Mouse (Mus musculus): ENCODE measurements around the gene Lexm.

Lexm gene

DNA sequence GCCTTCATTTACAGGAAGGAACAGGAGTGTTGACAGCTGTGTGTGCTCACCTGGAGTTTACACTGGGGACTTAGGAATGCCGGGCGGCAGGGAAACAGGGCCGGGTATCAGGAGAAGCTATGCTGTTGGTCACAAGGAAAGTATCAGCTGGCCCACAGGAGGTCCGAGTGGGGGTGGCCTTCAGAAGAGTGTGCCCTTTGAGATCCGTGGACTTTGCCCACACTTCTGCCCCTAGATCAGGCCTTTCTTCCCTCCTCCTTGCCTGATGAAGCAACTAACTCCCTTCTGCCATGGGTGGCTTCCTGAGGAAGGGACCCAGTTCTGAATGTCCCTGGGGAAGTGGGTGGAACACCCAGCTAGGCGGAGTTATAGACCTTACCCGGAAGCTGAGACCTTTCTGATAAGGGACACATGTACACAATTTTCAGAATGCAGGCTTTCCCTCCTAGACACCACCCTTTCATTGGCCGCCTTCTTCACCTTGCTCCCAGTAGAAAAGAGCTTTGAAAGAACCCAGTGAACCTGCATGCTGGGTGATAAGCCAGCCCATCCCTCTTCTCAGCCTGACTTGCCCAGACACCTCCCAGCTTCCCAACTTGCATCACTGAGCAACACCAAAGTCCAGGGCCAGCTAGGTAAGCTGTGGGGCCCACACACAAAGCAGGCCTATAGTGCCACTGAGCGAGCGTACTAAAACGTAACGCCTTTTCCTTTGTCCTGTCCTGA lies 34.5 kb downstream of the Lexm start:
- DNase-seq (ENCODE audit: low spot score), result no peak

DNA sequence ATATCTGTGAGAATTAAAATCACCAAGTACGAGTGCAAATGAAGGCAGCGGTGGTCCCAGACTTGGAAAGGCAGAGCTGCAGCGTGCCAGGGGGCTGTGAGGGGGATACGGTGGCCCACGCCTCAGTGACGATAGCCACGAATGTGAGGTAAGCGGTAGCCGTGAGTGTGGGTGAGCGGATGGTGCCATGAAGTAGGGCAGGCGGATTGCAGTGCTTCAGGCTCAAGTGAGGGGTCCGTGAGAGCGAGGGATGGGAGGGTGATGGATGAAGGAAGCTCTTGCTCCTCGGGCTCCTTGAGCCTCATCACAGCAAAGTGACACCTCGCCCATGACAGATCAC lies 35.2 kb downstream of the Lexm start:
- DNase-seq (ENCODE audit: low spot score), result no peak

DNA sequence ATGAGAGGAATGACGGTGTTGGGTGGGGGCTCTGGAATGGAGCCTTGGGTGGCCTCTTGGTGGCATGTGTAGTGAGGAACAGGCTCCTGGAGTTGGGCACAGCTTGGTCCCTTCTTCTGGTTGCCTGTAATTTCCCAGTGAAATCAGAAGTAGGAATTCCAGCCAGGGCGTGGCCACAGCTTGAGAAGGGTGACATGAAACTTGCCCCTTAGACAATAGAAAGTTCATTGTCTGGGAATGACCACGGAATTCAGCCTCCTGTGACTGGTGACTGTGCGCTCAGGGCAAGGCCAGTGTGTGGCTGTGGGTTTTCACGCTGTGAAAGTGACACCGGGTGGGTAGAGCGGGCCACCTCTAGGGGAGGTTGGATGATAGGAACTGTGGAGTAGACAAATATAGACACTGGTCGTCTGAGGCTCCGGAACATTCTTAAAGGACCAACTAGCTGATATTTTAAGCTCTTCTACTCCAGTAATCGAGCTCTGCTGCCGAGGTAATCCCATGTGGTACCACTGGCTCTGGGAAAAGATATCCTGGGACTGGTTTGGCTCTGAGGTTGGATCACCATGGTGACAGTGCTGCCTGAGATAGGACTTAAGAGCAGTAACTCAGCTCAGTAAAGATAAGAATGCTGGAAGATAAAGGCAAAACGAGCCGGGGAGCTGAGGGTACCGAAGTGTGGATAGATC lies 35.7 kb downstream of the Lexm start:
- no peak for DNase-seq (ENCODE audit: low spot score)

DNA sequence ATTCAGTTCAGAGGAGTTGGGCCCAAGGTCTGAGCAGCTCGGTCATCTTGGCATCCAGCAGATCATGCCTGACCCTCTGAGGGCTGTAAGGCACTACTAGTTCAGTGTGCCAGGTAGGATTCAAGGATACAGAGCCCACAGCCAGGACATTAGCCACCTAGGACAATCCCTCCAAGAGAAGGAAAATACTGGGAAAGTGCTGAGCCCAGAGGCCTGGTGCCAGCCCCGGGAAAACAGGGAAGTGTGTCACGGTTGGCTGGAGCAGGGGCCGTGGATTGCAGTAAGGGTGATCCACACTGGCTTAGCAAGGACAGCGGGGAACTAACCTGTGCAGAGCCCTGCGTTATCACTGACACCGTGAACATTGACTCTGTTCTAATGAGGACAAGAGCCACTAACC lies 39.5 kb downstream of the Lexm start:
- no peak for DNase-seq (ENCODE audit: low spot score)

DNA sequence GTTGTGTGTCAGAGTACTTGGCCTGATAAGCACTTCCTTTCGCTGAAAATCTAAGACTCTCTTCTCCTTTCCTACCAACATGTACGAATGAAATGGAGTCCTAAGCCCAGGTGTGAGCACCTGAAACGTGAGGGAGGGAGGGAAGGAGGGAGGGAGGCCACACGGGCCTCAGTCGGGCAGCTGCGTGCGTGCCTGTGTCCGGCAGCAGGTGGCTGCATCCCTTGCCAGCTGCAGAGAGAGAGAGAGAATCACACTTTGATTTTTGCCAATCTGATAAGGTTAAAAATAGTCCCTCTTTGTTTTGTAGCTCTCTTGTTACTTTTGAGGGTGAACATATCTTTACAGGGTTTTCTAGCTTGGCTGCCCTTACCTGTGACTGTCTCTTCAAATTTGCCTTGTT lies 42.0 kb downstream of the Lexm start:
- DNase-seq (ENCODE audit: low spot score), result no peak

DNA sequence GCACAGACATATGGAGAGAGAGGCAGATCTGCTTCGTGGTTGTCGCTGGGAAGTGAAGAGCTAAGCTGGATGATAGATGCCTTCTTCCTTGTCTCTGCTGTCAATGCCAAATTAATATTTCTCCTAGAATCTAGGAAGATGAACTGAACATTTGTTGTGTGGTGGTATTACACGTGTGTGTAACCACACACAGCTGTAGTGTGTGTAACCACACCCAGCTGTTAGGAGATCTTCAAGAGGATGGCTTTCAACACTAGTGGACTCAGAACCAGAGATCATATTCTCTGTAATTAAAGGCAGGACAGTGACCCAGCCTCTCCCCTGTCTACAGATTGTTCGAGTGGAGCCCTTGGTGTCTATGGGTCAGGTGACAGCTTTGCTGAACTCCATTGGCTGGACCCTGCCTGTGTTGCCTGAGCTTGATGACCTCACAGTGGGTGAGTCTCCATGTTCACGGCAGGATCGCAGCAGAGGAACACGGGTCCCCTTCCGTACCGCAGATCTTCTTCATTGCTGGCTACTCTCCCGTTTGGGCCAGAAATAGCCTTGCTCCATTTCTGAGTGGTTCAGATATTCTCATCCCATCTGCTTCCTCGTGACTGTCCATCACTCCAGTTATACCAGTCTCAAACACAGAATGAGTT lies 45.8 kb downstream of the Lexm start:
- DNase-seq (ENCODE audit: low spot score), result no peak

DNA sequence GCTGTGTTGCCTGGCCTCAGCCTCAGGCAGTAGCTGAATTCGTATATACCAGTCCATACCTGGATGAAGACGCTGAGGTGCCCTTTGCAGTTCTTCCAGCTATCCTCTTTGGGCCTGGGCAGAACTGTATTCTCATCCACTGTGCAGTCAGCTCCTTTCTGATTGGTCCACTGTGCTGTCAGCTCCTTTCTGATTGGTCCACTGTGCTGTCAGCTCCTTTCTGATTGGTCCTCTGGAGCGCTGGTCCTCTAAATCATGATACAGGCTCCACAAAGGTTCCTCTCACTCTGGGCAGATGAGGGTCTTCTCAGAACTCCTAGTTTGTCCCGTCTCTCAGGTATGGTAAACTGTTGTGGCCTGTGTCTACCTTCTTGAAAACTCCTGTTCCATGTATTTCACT lies 47.4 kb downstream of the Lexm start:
- DNase-seq (ENCODE audit: low spot score), result no peak

DNA sequence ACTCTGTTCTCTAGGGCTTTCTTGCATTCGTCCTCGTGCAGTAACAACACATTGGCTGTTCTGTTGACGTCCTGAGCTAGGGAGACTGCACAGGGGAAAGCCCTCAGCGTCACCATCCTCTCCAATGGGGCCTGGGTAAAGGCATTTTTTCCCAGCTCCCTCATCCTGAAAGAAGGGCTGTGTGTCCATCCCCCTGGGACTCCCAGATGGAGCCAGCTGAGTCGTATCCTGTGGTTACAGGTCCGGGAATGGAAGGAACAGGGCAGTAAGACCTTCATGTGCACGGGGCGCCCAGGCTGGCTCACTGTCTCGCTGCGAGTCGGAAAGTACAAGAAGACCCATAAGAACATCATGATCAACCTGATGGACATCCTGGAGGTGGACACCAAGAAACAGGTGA lies 52.9 kb downstream of the Lexm start:
- DNase-seq (ENCODE audit: low spot score), result no peak

DNA sequence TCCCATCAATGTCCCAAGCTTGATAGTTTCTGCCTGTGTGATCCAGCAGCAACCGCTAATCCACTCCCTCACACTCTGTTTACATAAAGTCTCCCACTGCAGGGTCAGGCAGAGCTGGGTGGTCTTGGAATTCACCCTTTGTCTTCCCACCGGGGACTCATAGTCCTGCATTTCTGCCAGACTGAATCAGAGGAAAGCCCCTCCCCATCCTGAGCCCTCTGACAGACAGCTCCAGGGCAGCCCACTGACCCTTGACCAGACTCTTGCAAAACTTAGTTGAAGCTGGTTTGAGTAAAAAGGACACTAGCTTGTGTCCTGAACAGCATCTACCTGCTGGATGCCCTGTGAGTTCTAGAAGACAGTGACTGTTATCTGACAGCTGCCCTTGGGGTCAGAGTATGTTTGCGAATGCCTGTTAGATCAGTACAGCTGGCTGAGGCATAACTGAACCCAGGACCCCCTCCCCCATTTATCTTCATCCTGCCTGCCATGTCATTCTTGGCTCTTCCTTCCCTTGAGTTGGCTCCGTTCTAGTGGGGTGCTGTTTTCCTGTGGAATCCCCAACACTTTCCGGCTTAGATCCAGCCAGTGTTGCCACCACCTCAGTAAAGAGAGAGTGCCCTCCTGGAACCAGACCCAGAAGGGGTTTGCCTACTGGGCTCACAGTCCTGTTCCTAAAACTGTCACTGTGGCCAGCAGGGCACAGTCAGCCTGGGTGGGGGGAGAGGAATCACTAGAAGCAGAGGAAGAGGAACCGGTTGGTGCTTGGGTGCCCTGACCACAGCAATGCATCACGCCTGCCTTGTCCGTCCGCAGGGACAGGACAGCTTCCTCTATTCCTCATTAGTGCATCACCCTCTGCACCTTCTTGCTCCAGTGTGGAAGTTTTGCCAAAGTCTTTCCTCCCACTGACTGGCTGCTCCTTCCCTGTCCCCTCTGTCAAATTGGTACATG lies 53.9 kb downstream of the Lexm start:
- no peak for DNase-seq (ENCODE audit: low spot score)

DNA sequence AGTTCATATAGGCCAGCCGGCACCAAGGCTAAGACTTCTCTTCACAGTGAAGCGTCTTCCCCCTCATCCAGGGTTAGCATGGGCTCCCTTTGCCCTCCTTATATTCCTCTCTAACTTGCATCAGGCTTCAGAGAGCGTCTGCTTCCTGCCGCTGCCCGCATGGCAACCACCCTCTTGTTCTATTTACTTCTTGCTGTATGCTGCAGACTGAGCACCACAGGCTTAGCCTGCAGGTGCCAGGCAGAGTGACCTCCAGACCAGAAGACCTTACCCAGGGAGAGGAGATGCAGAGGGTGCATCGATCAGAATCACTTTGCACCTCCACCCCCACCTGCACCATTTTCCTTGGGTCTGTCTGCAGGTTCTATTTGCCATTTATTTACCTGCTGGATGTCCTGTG lies 55.0 kb downstream of the Lexm start:
- DNase-seq (ENCODE audit: low spot score), result no peak

DNA sequence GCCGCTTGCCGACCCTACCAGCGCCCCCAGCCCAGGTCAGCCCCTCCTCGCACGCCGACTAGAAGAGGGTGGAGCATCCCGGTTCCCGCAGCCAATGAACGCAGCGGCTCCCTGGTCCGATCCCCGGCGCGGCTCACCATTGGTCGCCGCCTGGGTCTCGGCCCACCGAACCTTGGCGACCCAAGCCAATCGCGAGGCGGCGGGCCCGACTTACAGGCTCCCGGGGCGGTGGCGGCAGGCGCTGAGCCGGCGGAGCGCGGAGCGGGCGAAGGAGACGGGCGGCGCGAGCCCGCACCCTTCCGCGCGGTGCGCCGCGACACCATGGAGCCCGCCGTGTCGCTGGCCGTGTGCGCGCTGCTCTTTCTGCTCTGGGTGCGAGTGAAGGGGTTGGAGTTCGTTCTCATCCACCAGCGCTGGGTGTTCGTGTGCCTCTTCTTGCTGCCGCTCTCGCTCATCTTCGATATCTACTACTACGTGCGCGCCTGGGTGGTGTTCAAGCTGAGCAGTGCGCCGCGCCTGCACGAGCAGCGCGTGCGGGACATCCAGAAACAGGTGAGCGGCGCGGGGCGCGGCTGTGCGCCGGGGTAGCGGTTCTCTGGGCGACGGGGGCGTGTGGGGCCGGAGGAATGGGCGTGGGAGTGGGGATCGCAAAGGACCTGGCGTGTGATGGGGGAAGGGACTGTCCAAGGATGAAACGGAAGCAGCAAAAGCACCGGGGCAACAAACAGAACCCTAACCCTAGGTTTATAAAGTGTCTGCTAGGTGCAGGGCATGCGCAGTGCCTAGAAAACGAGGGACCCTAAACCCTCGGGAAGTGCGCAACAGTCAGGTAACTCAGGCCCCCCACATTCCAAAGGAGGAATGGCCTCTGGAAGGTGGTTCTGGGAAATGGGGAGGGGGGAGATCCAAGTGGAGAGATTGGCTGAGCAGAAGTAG lies 55.9 kb downstream of the Lexm start, which contains the start of gene Dhcr24:
TSS of gene Dhcr24 (plus strand) at position 193 of the 936 bp plus-strand sequence.
- DNase-seq (ENCODE audit: low spot score), result peak; percentile 48

DNA sequence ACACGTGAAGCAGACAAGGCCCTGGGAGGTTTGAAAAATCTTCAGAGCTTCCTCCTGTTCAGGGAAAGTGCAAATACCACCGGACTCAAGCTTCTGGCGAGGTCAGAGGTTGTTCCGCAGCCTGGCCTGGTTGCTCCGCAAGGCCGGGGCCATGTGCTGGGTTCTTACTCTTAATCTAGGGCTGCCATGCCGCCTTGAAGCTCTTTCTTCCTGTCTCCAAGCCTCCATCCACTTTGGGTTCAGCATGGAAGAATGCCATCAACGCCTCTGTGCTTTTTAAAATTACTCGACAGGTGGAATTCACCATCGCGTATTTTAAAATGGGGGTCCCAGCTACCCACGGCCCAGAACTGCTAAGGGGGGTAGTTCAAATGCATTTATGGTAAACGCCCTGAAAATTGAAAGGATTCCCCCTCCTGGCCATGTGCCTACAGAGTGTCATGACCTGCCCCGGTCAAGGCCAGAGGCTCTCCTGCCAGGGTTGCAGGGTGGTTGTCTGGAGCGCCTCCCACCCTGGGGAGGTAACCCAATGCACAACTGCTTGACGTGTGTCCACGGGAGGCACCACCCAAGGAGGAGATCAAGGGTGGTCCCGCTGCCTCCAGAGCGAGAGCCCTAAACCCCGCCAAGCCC lies 56.7 kb downstream of the Lexm start:
- DNase-seq (ENCODE audit: low spot score), result no peak

DNA sequence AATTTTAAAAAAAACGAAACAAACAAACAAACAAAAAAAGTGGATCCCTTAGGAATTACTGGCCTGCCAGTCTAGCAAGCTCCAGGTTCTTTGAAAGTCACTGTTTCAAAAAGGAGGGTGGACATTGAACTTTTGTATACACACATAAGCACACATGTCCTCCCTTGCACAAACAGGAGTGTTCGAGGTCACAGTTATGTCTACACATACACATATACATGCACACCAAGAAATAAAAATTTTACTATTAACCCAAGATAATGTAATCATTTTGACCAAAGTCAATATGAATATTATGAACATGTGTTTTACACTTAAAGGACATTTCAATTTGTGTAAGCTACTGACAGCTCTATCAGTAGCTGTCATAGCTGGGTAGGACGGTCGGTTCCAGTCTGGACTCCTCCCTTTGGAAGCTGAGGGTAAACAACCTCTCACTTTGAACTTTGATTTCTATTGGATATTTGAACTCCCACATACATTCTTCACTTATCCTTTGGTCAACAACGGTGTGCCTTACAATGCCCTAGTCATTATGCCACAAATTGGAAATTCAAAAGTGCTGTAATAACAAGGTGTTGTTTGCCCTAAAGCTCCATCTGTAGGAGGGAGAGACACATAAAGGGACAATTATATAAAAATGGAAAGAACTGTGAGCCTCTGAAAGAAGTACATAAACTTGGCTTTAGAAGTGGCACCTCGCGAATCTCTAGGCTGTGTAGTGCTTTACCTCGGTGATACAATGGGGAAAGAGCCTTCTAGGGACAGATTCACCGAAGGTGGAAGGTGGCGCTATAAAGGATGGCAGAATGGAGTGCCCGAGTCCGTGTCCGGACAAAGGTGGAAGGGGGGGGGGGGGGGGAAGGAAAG lies 57.5 kb downstream of the Lexm start:
- no peak for DNase-seq (ENCODE audit: low spot score)

DNA sequence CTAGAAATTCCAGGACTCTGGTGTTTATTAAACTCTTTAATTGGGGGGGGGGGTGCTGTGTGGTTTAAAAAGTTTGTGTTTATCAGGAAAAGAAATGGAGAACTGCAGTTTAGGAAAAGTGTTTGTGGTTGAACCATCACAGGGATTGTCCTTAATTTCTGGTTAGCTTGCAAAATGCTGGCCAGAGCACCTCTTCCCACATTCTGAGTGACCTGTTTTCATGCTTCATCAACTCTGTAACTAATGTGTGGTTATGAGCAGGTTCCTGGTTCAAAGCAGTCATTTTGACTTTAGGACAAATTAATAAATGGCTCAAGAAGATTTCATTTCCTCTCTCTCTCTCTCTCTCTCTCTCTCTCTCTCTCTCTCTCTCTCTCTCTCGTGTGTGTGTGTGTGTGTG lies 59.1 kb downstream of the Lexm start:
- no peak for DNase-seq (ENCODE audit: low spot score)

DNA sequence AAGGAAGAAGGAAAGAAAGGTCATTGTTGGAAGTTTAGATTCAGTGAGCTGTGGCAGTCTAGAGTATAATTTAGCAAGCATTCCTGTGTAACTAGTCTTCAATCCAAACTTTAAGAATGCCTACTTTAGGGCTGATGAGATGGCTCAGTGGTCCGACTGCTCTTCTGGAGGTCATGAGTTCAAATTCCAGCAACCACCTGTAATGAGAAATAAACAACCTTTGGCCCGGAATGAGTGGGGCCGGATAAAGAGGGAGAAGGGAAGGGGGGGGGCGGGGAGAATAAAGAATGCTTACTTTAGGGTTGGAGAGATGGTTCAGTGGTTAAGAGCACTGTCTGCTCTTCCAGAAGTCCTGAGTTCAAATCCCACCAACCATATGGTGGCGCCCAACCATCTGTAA lies 59.8 kb downstream of the Lexm start:
- no peak for DNase-seq (ENCODE audit: low spot score)

DNA sequence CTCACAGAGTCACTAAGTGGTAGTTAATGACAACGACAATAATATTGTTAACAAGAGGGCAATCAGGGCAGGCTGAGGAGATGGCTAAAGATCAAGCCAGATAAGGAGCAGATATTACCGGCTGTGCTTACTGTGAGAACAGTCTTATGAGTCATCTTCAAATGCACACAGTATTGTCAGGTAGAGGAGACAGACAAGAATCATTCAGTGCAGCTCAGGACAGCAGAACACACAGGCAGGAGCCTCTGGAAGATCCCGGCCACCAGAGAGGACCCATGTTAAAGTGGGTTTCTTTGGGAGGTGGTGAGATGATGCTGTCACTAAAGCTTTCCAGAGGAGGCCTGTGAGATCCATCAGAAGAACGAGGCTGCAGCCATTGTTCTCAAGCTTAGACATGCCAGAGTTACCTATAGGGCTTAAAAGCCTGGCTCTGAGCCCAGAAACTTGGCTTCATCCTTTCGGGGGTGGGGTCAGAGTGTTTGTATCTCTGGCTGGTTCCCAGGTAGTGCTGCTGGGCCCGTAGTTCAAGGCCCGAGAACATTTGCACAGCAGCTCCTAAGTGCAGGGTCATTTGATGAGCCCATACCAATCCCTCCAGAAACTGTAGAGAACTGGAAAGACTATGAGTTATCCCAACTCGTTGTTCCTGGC lies 66.4 kb downstream of the Lexm start:
- DNase-seq (ENCODE audit: low spot score), result no peak

DNA sequence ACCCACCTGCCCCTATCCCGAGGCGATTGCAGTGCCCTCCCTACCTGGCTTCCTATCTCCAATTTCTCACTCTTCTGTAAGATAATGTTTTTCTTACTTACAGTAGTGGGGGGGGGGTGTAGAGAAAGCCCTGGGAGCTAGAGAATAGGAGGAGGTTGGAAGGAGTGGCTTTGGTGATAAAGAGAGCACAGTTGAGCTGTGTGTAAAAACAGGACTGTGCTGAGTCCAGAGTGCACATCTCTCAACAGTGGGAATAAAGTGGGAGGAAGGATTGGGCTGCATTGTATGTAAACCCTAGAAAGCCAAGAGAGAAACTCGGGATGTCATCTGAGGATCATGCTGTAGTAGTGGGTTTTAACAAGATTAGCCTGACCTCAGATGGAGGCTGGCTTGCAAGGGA lies 68.9 kb downstream of the Lexm start:
- DNase-seq (ENCODE audit: low spot score), result no peak

DNA sequence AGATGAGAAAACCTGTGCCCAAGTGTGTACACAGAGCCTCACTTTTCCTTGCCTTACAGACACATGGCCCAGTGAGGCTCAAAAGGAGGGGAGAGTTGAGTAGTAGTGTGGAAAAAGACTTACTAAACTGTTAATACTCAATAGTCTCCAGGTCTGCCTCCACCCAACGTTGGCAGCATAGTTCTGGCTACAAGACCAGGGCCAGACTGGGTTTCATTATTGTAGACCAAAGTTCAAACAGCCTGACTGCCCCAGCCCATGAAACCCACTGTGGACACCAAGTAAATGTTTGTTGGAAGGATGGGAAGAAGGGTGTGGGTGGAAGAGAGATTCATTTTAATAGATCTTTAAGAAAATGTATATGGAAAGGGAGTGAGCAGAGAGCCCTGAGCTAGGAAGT lies 70.1 kb downstream of the Lexm start:
- DNase-seq (ENCODE audit: low spot score), result no peak

DNA sequence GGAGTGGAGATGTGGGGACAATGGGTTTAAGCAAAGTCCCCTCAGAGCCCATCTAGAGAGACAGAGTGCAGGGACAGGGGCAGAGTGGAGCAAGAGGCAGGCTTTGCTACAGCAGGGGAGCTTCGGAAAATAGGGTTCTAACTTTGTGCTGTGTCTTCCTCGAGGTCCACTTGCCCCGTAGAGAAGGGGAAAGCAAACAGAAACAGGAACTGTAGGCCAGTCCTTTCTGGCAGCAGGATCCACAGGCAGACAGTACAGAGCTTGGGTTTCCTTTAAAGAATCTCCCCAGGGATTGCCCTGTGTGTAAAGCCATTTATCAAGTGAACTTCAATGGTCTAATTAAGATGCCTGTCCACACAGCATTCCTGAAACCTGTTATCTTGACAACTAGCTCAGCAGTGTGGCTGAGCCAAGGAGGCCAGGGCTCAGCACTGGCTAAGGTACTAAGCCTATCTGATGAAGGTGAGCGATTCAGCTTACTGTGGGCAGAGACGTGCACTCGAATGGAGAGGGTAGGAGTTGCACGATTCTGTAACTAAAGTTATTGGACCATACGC lies 71.1 kb downstream of the Lexm start:
- no peak for DNase-seq (ENCODE audit: low spot score)

All from adipocyte (in vitro differentiated cells).